Mouse (Mus musculus) neural tube, embryonic 10.5 days (tissue): Measurements from ENCODE around the gene Mrpl33.

Experiments used
- DNase-seq: peaks from one replicate; pipeline ENCODE4 v3.0.0-alpha.2; 2017; ENCODE audit warnings: low spot score; ENCODE audit errors: extremely low spot score

The Mrpl33 gene

DNA sequence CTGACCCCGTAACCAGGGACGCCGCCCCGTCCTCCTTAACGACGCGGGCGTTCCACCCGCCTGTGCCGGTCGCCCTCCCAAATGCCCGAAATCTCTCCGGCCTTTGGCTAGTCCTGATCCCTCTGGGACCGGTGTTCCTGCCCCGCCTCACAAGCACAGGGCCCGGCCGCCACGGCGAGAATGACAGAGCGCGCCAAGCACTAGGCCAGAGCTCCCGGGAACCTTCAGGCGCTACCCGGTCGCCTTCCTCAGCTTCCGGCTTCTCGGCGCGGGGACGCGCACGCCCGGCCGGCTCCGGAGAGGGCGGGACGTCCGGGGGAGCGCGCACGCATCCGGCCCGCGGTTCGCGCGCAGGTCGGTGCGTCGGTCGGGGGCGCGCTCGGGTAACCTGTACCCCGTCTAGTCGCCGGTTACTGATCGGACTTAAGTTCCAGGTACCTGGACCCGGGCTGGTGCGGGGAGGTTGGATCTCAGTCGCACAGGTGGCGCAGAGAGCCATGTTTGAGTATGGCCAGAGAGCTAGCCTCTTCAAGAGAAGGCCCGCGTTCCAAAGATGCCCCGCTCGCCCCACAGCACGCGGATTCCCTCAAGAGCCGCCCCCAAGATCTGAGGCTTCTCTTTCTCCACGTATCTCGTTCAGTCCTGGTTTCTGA, 101.0 kb downstream of the Mrpl33 start, which contains the start of gene Babam2:
TSS of gene Babam2 (plus strand) at position 41 of the 653 bp plus-strand sequence.
- DNase-seq, result peak; percentile 96

DNA sequence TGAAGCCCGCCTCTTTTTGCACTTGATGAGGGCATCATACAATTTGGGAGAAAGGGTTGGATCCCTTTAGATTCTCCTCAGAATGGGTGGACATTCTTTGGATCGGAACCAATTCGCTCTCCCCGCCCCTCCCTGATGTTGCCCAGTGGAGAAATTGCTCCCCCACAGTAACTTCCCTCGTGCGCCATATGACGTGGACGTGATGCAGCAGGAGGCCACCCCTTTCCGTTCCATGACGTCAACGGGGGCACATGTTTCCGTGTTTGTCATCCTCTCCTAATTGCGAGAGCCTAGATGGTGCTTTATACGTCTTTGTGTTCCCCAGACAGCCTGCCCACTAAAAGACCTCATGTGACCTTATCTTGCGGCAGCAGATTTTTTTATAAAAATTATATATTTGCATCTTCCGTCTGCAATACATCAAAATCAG, 101.6 kb downstream of the Mrpl33 start:
- peak; percentile 76 for DNase-seq

DNA sequence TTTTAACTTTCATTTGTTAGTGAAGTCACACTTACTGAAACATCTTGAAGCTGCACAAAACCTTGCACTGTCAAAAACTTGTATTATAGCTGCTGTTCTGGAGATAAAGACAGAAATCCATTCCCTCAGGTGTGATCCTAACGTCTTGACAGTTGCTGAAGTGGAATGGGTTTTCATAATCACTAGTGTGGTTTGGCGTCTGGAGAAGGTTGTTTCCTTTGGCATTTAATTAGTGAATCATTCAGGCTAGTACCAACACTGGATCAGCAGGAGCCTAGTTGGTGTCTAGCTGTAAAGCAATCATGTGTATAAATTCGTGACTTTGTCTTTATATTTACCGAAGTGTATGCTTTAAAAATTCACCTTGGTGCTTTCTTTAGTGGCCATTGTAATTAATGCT, 102.2 kb downstream of the Mrpl33 start:
- DNase-seq, result no peak

DNA sequence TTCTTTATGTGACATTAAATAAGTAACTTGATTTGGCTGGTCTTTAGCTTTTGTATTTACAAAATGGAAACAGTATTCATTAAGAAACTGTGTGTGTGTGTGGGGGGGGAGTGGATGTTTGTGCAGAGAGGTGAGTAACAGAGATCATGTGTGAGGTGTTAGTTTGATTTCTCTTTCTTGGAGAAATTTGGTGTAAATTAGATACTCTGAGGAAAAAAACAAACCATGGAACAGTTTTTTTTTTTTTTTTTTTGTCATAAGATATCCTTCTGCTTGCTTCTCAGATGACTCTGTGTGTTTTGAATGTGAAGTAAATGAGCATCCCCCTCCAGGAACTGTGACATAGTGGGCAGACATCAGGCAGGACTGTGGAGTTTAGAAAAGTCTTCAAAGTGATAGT, 102.7 kb downstream of the Mrpl33 start:
- DNase-seq, result no peak

DNA sequence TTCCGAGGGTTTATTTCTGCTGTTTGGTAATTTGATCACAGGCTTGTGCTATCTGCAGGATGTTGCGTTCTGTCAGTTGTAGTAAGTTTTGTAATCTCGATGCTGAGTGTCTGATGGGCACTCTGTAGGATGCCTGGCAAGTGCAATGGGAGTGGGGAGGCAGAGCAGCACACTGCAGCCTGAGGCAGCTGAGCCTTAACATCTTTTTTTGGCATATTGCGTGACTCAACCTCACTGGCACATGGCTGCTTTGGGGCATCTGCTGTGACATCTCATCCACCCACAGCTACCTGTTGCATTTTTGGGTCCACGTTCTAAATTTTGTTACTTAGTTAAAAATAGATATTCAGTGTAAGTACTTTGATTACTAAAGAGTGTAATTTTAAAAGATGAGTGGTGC, 108.2 kb downstream of the Mrpl33 start:
- DNase-seq, result no peak

DNA sequence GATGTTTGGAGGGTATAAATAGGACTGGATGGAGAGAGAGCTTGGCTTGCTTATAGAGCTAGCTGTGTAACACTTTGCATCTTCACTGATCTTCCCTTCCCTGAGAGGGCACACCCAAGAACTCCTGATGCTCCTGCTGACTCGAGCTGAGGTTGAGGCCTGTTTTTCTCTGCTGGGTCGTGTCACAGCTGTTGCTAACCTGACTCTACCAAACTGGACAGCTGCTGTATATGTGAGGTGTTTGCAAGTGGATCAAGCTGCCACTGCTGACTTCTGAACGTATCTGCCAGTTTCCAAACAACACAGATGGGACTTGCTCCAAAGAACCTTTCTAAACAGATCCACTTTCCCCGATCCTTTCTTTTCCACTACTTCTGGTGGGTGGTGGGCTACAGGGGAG, 110.1 kb downstream of the Mrpl33 start:
- DNase-seq, result no peak

DNA sequence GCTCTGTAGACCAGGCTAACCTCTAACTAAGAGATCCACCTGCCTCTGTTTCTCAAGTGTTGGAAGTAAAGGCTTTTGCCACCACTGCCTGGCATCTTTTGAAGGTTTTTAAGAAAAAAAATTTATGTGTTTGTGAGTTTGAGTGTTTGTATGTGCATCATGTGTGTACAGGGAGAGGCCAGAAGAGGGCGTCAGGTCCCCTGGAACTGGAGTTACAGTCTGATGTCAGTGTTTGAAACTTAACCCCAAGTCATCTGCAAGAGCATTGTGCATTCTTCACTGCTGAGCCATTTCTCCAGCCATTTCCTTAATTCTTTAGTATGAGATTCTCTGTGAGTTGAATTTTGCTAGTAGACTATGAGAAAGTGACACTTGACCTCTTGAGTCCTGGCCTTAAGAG, 112.7 kb downstream of the Mrpl33 start:
- no peak for DNase-seq

DNA sequence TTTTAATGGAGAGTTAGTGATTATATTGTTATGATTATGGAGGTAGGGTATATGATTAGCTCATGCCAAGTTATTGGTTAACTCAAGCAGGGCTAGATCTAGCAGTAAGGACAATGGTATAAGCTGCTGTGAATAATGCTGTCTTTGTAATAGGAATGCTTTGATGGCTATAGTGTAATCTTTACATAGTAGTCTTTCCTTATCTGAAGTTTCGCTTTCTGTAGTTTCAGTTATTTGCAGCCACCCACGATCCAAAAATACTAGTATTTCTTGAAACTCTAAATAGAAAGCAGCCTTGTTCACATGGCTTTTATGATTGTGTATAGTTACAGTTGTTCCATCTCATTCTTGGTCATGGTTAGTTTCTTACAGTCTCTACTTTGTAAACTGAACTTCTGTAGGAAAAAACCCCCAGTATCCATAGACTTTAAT, 116.6 kb downstream of the Mrpl33 start:
- DNase-seq, result no peak

DNA sequence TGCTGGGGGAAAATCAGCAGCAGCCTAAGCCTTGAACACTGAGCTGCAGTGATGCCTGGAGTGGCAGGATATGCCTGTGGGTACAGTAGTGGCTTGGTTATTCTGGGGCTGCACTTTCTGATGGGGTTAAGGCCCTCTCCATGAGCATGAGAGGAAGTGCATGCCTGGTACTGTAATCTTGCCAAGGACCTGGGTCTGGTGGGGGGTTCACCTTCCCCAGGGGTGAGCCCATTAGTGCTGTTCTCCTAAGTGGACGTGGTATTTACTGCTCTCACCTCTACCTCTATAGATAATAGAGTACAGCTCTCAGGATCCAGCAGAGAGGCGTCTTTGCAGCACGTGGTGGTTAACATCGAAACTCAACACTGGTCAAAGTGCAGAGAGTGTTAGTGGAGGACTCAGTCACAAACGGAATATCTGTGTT, 117.1 kb downstream of the Mrpl33 start:
- no peak for DNase-seq
